Mouse (Mus musculus) embryo, embryonic 11.5 days (tissue): ENCODE data around the gene Acaca.

Experiments
- DNase-seq: peaks from one replicate; pipeline ENCODE4 v3.0.0-alpha.2; 2012; ENCODE audit warnings: low read depth, low spot score

Gene Acaca

DNA sequence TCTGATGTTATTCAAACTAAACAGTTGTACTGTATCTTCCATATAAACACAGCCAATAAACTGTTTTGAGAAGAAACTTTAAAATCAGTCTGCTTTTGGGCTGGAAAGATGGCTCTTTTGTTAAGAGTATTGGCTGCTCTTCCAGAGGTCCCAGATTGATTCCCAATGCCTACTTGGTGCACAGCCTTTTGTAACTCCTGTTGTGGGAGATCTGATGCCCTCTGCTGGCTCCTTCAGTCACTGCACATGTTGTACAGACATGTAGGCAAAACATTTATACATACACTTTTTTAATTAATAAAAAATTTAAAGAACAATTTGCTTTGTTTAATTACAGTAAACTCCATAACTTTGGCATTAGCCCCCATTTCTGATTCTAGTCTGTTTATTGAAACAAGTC lies 114.1 kb downstream of the Acaca start:
- DNase-seq = peak; percentile 46

- DNase-seq = no peak
These were observed 117.9 kb downstream of the Acaca start for GRCm38 (mm10) chr11:84247370-84247769.

DNA sequence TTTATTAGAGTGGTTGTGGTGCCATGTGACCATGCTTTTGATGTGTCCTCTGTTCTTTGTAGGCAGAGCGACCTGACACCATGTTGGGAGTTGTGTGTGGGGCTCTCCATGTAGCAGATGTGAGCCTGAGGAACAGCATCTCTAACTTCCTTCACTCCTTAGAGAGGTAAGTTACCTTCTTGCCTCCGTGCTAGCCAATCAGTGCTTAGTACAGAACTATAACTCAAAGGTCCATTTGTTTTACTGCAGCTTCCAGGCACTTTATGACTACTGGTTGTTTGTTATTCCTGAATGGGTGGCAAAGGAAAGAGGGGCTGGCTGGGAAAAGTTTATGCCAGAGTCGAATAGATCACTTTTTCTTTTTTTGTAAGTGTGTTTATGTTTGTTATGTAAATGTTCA lies 121.7 kb downstream of the Acaca start:
- DNase-seq = no peak

DNA sequence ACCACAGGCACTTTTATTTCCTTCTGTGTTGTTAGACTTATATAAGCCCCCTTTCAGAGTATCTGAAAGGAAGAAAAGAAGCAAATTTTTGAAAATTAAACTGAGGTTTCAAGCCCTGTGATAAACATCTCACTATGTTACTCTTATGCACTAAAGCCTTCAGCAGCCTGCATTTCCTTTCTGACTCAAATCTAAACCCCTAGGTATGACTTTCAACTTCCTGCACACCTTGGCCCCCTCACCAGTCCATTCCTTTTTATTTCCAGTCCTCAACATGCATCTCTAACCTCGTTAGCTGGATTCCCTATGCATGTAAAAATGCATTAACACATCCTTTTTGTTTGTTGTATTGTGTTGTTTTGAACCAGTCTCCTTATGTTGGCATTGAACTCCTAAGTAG lies 123.0 kb downstream of the Acaca start:
- DNase-seq = no peak

- no peak for DNase-seq
These were observed 126.4 kb downstream of the Acaca start for GRCm38 (mm10) chr11:84255879-84256278.

DNA sequence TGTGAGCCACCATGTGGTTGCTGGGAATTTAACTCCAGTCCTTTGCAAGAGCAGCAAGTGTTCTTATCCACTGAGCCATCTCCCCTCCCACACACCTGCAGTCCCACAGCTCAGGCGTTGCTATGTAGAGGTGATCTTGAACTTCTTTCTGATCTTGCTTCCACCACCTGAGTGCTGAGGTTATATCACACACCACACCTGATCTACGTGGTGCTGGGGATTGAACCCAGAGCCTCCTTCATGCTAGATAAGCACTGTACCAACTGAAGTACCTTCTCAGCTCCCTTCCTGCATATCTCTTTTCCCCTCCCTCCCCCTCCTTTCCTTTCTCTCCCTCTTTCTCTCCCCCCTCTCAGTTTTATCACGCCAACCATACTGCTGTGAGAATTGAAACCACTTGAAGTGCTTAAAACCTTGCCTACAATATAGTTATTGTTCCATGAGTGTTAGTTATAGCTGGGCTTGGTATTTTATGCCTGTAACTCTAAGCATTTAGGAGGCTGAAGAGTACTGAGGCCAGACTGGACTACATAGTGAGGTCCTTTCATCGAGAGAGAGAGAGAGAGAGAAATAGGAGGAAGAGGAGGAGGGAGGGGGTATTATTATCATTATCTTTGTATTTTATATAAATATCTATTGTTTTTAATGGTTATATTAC lies 128.7 kb downstream of the Acaca start:
- no peak for DNase-seq

- DNase-seq = peak; percentile 24
These were observed 135.0 kb downstream of the Acaca start for GRCm38 (mm10) chr11:84264490-84264889.

DNA sequence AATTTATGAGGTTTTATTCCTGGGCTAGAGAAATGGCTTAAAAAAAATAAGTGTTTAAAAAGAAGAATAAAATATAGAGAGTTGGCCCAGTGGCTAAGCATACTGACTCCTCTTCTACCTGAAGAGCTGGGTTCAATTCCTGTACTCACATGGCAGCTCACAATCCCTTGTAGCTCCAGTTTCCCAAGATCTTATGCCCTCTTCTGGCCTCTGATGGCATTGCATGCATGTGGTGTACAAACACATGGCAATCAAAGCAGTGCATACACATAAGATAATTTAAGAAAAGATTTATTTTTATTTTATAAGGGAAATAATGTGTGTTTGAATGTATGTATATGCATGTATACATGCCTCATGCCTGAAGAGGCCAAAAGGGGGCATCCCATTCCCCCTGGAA lies 138.6 kb downstream of the Acaca start:
- no peak for DNase-seq

GRCm38 (mm10) chr11:84270511-84270910 lies 141.0 kb downstream of the Acaca start:
- no peak for DNase-seq

DNA sequence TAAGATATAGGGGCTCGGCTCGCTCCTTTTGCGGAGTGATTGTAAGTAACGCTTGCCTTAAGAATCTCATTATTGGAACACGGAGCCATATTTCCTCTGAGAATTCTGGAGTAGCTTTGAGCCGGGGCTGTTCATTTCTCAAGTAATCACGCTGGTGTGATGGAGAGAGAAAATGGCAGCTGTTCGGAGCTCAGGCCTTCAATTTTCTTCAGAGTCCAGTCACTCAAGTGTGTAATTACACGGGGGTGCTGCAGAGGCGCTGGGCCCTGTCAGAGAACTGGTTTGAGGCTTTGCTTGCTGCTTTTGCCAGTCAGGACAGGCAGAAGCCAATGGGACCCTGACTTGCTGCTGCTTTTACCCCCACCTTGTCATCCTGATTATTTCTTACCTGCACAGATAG lies 142.5 kb downstream of the Acaca start:
- DNase-seq = no peak

DNA sequence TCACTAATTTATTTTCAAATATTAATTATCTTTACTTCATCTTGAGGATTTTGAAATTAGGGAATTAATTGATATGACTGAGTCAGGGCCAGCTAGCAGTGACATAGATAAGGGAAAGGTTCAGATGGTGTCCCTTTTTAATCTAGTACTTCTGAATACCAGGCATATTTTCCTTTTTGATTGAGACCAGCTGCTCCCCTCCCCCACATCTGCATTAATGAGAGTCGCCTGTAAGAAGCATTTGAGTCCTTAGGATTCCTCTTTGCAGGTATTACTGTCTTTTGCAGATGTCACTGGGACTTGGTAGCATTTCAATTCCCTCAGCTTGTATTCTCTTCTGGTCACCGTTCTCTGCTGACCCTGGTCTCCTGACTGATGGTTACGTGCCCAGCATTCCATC lies 143.1 kb downstream of the Acaca start:
- DNase-seq = no peak

GRCm38 (mm10) chr11:84276979-84277378 lies 147.5 kb downstream of the Acaca start:
- no peak for DNase-seq

DNA sequence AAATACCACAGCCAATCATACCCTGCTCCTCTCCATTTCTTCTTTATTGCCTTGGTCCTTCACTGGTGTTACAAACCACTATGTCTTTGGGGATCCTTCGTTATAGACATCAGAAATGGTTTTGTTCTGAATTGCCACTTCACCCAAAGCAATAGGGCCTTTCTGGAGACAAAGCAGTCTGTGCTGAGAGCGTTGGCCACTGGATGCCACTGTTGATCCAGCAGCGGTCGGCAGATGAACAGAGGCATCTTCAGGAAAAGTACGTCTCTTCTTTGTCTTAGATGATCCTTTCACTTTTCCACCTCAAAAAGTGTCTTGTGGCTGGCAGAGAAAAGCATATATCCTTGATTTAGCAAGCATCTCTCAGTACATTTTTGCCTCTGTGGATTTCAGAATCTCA lies 151.8 kb downstream of the Acaca start:
- no peak for DNase-seq

DNA sequence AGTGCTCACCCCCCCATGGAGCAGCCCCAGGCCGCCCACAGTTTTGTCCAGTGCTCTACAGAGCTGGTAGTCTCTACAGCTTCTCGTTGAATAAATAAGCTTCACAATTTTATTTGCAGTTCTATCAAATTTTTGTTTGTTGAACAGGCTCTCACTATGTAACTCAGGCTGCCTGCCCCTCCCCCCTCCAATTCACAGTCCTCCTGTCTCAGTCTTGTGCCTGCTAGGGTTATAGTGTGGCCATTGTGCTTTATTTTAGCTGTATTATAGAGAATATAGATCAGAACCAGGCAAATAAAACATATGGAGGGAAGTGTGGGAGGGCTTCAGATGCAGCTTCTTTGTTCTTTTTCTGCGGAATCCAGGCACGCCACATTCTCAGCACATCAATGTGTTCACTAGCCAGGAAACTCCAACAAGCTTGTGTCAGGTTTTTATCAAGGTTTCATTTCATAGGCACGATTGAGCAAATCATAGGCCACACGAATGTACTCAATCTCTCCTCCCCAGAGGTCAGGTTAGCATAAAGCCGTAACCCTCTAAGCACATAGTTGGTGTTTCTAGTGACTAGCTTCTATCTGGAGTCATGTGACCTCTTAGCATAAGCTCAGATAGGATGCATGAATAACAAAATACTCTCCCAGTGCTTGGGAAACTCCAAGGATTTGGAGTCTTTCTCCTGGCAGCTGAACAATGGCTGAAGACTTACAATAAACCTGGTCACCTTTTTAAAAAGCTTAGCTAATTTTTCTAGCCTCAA lies 153.7 kb downstream of the Acaca start:
- no peak for DNase-seq

DNA sequence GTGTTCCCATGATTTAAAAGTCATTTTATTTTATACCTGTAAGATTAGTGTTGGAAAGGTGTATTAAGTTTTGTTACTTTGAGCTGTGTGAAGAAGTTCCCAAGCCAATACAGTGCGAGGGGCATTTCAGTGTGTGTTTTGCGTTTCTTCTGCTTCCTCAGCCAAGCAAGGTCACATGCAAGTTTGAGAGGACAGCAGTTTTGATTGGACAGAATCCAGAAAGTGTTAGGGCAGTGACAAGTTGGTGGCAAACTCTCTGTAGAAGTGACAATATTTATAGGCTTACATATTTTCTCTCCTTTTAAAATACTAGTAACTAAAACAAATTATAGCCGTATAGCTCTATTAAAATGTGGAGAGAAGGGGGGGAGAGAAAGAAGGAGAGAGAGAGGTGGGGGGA lies 161.3 kb downstream of the Acaca start:
- DNase-seq = no peak

- no peak for DNase-seq
These were observed 163.1 kb downstream of the Acaca start for GRCm38 (mm10) chr11:84292532-84292931.

DNA sequence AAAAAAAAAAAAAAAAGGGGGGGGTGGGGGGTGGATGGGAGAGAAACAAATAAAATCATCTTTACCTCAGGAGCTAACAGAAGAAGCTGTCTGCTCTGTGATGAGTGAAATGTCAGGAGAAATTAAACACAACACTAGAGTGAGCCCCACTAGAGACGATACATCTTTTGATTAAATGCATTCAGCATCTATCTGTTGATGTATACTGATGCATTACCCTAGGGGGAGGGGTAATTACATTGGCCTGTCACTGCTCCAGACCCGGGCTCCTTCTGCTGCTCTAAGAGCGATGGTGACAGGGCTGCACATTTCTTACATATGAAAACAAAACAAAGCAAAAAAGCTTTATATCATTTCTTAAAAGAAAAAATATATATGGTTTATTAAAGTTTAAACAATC lies 163.8 kb downstream of the Acaca start:
- no peak for DNase-seq

DNA sequence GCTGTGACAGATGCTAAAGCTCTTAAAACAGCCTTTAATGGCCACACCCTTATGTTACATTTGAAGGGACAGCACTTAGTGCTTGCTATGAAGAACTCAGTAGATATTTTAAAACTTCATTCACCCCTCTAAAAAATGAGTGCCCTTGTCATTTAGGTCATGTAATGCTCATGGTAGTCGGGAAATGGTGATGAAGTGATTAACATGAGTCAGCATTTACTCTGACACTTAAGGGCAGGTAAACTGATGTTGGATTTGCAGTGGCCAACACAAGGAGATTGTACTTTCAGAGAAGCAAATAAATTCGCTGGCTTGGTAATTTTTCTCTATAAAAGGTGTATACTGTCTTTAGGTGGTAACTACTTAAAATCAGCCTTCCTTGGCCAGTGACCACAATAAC lies 166.9 kb downstream of the Acaca start:
- no peak for DNase-seq

- no peak for DNase-seq
These were observed 176.0 kb downstream of the Acaca start for GRCm38 (mm10) chr11:84305474-84305873.

GRCm38 (mm10) chr11:84306158-84306742 lies 176.8 kb downstream of the Acaca start:
- DNase-seq = no peak

- DNase-seq = no peak
These were observed 194.7 kb downstream of the Acaca start for GRCm38 (mm10) chr11:84324032-84324752.

DNA sequence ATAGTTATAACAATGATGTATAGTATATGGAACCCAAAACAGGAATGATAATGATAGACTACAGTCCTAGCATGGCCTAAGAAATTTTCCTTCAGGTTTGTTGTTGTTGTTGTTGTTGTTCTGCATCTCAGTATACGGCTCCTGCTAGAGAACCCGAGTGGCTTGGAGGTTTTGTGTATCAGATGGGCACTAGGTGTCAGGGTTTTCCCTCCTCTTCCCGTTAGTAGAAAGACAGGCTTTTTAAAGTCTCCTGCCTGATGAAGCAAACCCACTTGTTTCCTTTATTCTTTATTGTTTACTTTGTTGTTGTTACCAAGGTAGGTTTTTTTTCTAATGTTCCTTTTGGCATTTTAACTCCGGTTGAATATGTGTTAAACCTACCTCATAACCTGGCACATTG lies 197.6 kb downstream of the Acaca start:
- no peak for DNase-seq
